Mouse (Mus musculus): ENCODE results near the gene Fhit. TPM values are rescaled to one million over a fixed set of nuclear protein-coding genes. Genes with fewer than 3 reads are reported as not detected.

The Fhit gene
- total RNA-seq, 2 experiments from 2014 or later: 6.1 to 7.7 TPM

- intact Hi-C loops (cut with DNase I): no loop called here
- no peak for DNase-seq (ENCODE audit: low spot score in 2 of 2)
Observed at GRCm38 (mm10) chr14:10554755-10555154, 607.1 kb downstream of the Fhit start.

- no peak for DNase-seq (ENCODE audit: low spot score in 2 of 2)
- intact Hi-C loops (cut with DNase I): no loop called here
Observed at GRCm38 (mm10) chr14:10548632-10549031, 613.2 kb downstream of the Fhit start.

- intact Hi-C loops (cut with DNase I): no loop called here
- DNase-seq (ENCODE audit: low spot score in 2 of 2): no peak
Observed at GRCm38 (mm10) chr14:10545916-10546315, 615.9 kb downstream of the Fhit start.

GRCm38 (mm10) chr14:10534862-10535261, 627.0 kb downstream of the Fhit start:
- no peak for DNase-seq (ENCODE audit: low spot score in 2 of 2)
- intact Hi-C loops (cut with DNase I): no loop called here

- peak in 1 of 2 experiments; percentile 8 for DNase-seq (ENCODE audit: low spot score in 2 of 2)
- intact Hi-C loops (cut with DNase I): no loop called here
Observed at GRCm38 (mm10) chr14:10531748-10532500, 629.9 kb downstream of the Fhit start.

- intact Hi-C loops (cut with DNase I): no loop called here
- no peak for DNase-seq (ENCODE audit: low spot score in 2 of 2)
Observed at GRCm38 (mm10) chr14:10526800-10527199, 635.0 kb downstream of the Fhit start.

- DNase-seq (ENCODE audit: low spot score in 2 of 2): no peak
- intact Hi-C loops (cut with DNase I): no loop called here
Observed at GRCm38 (mm10) chr14:10525786-10526185, 636.0 kb downstream of the Fhit start.

- intact Hi-C loops (cut with DNase I): no loop called here
- DNase-seq (ENCODE audit: low spot score in 2 of 2): no peak
Observed at GRCm38 (mm10) chr14:10514026-10514425, 647.8 kb downstream of the Fhit start.

- no peak for DNase-seq (ENCODE audit: low spot score in 2 of 2)
- intact Hi-C loops (cut with DNase I): no loop called here
Observed at GRCm38 (mm10) chr14:10509252-10509651, 652.6 kb downstream of the Fhit start.

GRCm38 (mm10) chr14:10507560-10507959, 654.3 kb downstream of the Fhit start:
- intact Hi-C loops (cut with DNase I): no loop called here
- DNase-seq (ENCODE audit: low spot score in 2 of 2): no peak

- no peak for DNase-seq (ENCODE audit: low spot score in 2 of 2)
- intact Hi-C loops (cut with DNase I): no loop called here
Observed at GRCm38 (mm10) chr14:10485798-10486197, 676.0 kb downstream of the Fhit start.

- intact Hi-C loops (cut with DNase I): no loop called here
- peak in 1 of 2 experiments; percentile 17 for DNase-seq (ENCODE audit: low spot score in 2 of 2)
Observed at GRCm38 (mm10) chr14:10482851-10483613, 678.8 kb downstream of the Fhit start.

- DNase-seq (ENCODE audit: low spot score in 2 of 2): no peak
- intact Hi-C loops (cut with DNase I): no loop called here
Observed at GRCm38 (mm10) chr14:10481370-10481769, 680.5 kb downstream of the Fhit start.

GRCm38 (mm10) chr14:10480681-10481080, 681.2 kb downstream of the Fhit start:
- intact Hi-C loops (cut with DNase I): no loop called here
- DNase-seq (ENCODE audit: low spot score in 2 of 2): no peak

GRCm38 (mm10) chr14:10453001-10453861, 708.6 kb downstream of the Fhit start:
- peak; percentile 7 to 8 for DNase-seq (ENCODE audit: low spot score in 2 of 2)
- intact Hi-C loops (cut with DNase I): no loop called here

GRCm38 (mm10) chr14:10452234-10452633, 709.6 kb downstream of the Fhit start:
- intact Hi-C loops (cut with DNase I): no loop called here
- DNase-seq (ENCODE audit: low spot score in 2 of 2): no peak

GRCm38 (mm10) chr14:10445360-10445759, 716.5 kb downstream of the Fhit start:
- no peak for DNase-seq (ENCODE audit: low spot score in 2 of 2)
- intact Hi-C loops (cut with DNase I): no loop called here

GRCm38 (mm10) chr14:10439007-10439749, 722.7 kb downstream of the Fhit start:
- intact Hi-C loops (cut with DNase I): no loop called here
- no peak for DNase-seq (ENCODE audit: low spot score in 2 of 2)

- intact Hi-C loops (cut with DNase I): no loop called here
- DNase-seq (ENCODE audit: low spot score in 2 of 2): no peak
Observed at GRCm38 (mm10) chr14:10436193-10436592, 725.6 kb downstream of the Fhit start.

All from left cerebral cortex, postnatal 14 days (tissue).